Mouse (Mus musculus) limb, embryonic 11.5 days (tissue): ENCODE data around the gene Trpv4. TPM values are rescaled to one million over a fixed set of nuclear protein-coding genes. Genes with fewer than 3 reads are reported as not detected.

Experiments used
- ATAC-seq: fragments of 200-750 bp; cut with Nextera tagmentation; 2 replicates; pipeline ENCODE4 v1.8.0; 2017; ENCODE audit warnings: low read depth; ENCODE audit not compliant: insufficient number of reproducible peaks, low FRiP score, low TSS enrichment
- DNase-seq: peaks from one replicate; pipeline ENCODE4 v3.0.0-alpha.2; 2015; ENCODE audit warnings: low spot score
- H3K27ac ChIP-seq: fragments of 300-500 bp; sonication (generic); replicated peaks from 2 replicates; pipeline ENCODE4 v1.5.1; 2014; ENCODE audit warnings: low read depth, mild to moderate bottlenecking, low read length
- H3K27me3 ChIP-seq: fragments of 300-500 bp; sonication (generic); 2 replicates; pipeline ENCODE4 v1.6.1; 2014; ENCODE audit warnings: mild to moderate bottlenecking, low read length, mixed read lengths; ENCODE audit not compliant: control insufficient read depth, insufficient read depth
- H3K36me3 ChIP-seq: fragments of 300-500 bp; sonication (generic); 2 replicates; pipeline ENCODE4 v1.6.1; 2014; ENCODE audit warnings: mild to moderate bottlenecking, low read length, moderate library complexity, mixed read lengths; ENCODE audit not compliant: control insufficient read depth, insufficient read depth
- H3K4me1 ChIP-seq: fragments of 300-500 bp; sonication (generic); 2 replicates; pipeline ENCODE4 v1.6.1; 2014; ENCODE audit warnings: low read length, mixed read lengths; ENCODE audit not compliant: control insufficient read depth, insufficient read depth
- H3K4me2 ChIP-seq: fragments of 300-500 bp; sonication (generic); 2 replicates; pipeline ENCODE4 v1.6.1; 2014; ENCODE audit warnings: low read depth, mild to moderate bottlenecking, moderate library complexity; ENCODE audit not compliant: severe bottlenecking
- H3K4me3 ChIP-seq: fragments of 300-500 bp; sonication (generic); 2 replicates; pipeline ENCODE4 v1.5.1; 2014; ENCODE audit warnings: low read depth, low read length
- H3K9ac ChIP-seq: fragments of 300-500 bp; sonication (generic); 2 replicates; pipeline ENCODE4 v1.6.1; 2014; ENCODE audit warnings: mild to moderate bottlenecking, low read length
- H3K9me3 ChIP-seq: fragments of 300-500 bp; sonication (generic); 2 replicates; pipeline ENCODE4 v1.6.1; 2016; ENCODE audit warnings: low read length; ENCODE audit not compliant: control insufficient read depth
- WGBS: fragments of 180-500 bp; shearing (Covaris S2); extraction: QIAGEN DNeasy Blood & Tissue Kit; methylation state at CpG from one replicate; pipeline ENCODE4 v1.1.7; 2014; 5-methylcytosine and 5-hydroxymethylcytosine counted together
- polyA plus RNA-seq: library from polyadenylated mRNA; unstranded; fragments of >200 nt; fragmentation: Nextera tagmentation; extraction: Ambion mirVana; gene quantifications from 2 replicates; pipeline ENCODE4 v1.2.1, GENCODE M21; 2014

Trpv4 gene
- polyA plus RNA-seq, 1 experiment from 2014 or later = 0.53 TPM

- no peak overlapping the region for H3K27ac ChIP-seq
- no peak for ATAC-seq
- H3K4me2 ChIP-seq = no peak overlapping the region
- no peak overlapping the region for H3K4me3 ChIP-seq
- 70% methylated on average over 20 of the region's 20 CpGs for WGBS
- no peak overlapping the region for H3K9ac ChIP-seq
- no peaks in the 10 kb centered on the region for H3K9me3 ChIP-seq
- peaks cover 7% of the 10 kb centered on the region for H3K4me1 ChIP-seq
- H3K36me3 ChIP-seq = no peaks in the 10 kb centered on the region
- H3K27me3 ChIP-seq = no peaks in the 10 kb centered on the region
- DNase-seq = no peak
Measured at GRCm38 (mm10) chr5:114578361-114578760, 79.9 kb downstream of the Trpv4 start.

DNA sequence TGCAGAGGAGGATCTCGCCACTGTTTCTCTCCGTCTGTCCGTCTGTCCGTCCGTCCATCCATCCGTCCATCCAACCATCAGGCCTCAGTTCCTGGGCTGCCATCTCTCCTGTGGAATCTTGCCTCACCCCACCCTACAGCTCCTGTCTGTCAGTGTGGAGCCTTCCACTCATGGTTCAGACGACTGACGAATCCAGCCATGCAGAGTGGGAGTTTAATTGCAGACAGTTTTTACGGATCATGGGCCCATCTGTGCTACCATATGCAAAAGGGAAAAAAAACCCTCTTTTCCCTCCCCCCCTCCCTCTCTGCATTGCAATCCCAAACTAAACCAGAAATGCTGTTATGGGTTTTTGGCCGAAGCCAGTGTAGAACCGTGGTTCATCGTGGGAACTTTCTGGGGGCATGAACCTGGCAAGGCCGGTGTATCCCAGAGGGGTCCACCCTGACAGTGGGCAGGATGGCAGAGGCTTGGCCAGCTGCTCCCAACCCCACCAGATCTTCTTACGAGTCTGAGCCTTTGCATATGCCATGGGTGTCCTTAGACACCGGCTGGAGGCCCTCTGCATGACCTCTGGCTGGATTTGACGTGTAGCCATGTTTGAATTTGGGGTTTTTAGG lies 82.1 kb downstream of the Trpv4 start:
- no peak overlapping the region for H3K9ac ChIP-seq
- peaks cover 14% of the 10 kb centered on the region for H3K4me1 ChIP-seq
- H3K36me3 ChIP-seq = no peaks in the 10 kb centered on the region
- no peak overlapping the region for H3K4me3 ChIP-seq
- no peak for DNase-seq
- no peak for ATAC-seq
- H3K27ac ChIP-seq = no peak overlapping the region
- WGBS = 89% methylated on average over 16 of the region's 16 CpGs
- no peaks in the 10 kb centered on the region for H3K9me3 ChIP-seq
- H3K4me2 ChIP-seq = no peak overlapping the region
- H3K27me3 ChIP-seq = peaks cover 16% of the 10 kb centered on the region

GRCm38 (mm10) chr5:114575530-114575929 lies 82.7 kb downstream of the Trpv4 start:
- ATAC-seq (no peak), DNase-seq (no peak)
- H3K9me3 ChIP-seq = no peaks in the 10 kb centered on the region
- H3K27me3 ChIP-seq = peaks cover 21% of the 10 kb centered on the region
- 70% methylated on average over 7 of the region's 7 CpGs for WGBS
- no peak overlapping the region for H3K4me3 ChIP-seq
- no peaks in the 10 kb centered on the region for H3K36me3 ChIP-seq
- no peak overlapping the region for H3K4me2 ChIP-seq
- H3K9ac ChIP-seq = no peak overlapping the region
- no peak overlapping the region for H3K27ac ChIP-seq
- H3K4me1 ChIP-seq = peaks cover 17% of the 10 kb centered on the region

GRCm38 (mm10) chr5:114575010-114575409 lies 83.2 kb downstream of the Trpv4 start:
- peaks cover 17% of the 10 kb centered on the region for H3K4me1 ChIP-seq
- H3K9ac ChIP-seq = no peak overlapping the region
- no peak for ATAC-seq
- no peak overlapping the region for H3K4me2 ChIP-seq
- WGBS = 23% methylated on average over 11 of the region's 11 CpGs
- no peaks in the 10 kb centered on the region for H3K9me3 ChIP-seq
- H3K27me3 ChIP-seq = peaks cover 24% of the 10 kb centered on the region
- no peak overlapping the region for H3K27ac ChIP-seq
- no peak for DNase-seq
- H3K36me3 ChIP-seq = no peaks in the 10 kb centered on the region
- H3K4me3 ChIP-seq = no peak overlapping the region

- H3K27ac ChIP-seq = no peak overlapping the region
- no peak overlapping the region for H3K9ac ChIP-seq
- WGBS = 68% methylated on average over 12 of the region's 12 CpGs
- H3K4me2 ChIP-seq = no peak overlapping the region
- DNase-seq = no peak
- no peaks in the 10 kb centered on the region for H3K9me3 ChIP-seq
- H3K4me1 ChIP-seq = peaks cover 24% of the 10 kb centered on the region
- no peak for ATAC-seq
- no peak overlapping the region for H3K4me3 ChIP-seq
- peaks cover 29% of the 10 kb centered on the region for H3K27me3 ChIP-seq
- no peaks in the 10 kb centered on the region for H3K36me3 ChIP-seq
Measured at GRCm38 (mm10) chr5:114573920-114574628, 84.1 kb downstream of the Trpv4 start.

DNA sequence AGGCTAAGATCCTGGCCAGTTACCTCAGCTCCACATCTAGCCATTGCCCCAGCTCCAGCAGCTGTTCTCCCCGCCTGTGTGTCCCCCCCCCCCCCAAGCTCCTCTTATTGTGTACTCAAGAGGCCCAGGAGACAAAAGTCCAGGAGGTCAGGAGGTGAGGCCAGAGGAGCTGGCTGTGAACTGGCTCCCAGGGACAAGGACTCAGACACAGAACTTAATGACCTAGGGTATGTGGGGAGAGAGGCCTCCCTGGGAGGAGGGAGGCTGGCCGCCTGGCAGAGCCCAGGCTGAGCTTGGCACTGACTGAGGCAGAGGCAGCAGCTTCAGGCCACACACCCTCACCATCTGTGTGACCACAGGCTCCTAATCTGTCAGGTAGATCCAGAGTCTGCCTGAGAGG lies 85.2 kb downstream of the Trpv4 start:
- 37% methylated on average over 2 of the region's 2 CpGs for WGBS
- no peak overlapping the region for H3K4me2 ChIP-seq
- H3K27me3 ChIP-seq = peaks cover 32% of the 10 kb centered on the region
- no peaks in the 10 kb centered on the region for H3K9me3 ChIP-seq
- no peak overlapping the region for H3K27ac ChIP-seq
- no peak for ATAC-seq
- peaks cover 34% of the 10 kb centered on the region for H3K4me1 ChIP-seq
- no peak overlapping the region for H3K4me3 ChIP-seq
- no peaks in the 10 kb centered on the region for H3K36me3 ChIP-seq
- DNase-seq = no peak
- H3K9ac ChIP-seq = no peak overlapping the region

Other genes with a start within 250 kb of the Trpv4 start
- 29.8 and 30.6 TPM in 2 replicates for gene Mmab, start 214.4 kb downstream of the Trpv4 start, polyA plus RNA-seq
- 47.6 and 49.2 TPM in 2 replicates for gene Mvk, start 214.2 kb downstream of the Trpv4 start, polyA plus RNA-seq
- gene Fam222a, start 90.4 kb downstream of the Trpv4 start, polyA plus RNA-seq = 2.4 and 2.5 TPM in 2 replicates
- 69.0 and 73.9 TPM in 2 replicates for gene Gltp, start 32.6 kb upstream of the Trpv4 start, polyA plus RNA-seq
- 14.5 and 16.1 TPM in 2 replicates for gene Tchp, start 49.3 kb upstream of the Trpv4 start, polyA plus RNA-seq
- 49.4 and 54.2 TPM in 2 replicates for gene Ankrd13a, start 116.3 kb upstream of the Trpv4 start, polyA plus RNA-seq
- gene Git2, start 117.1 kb upstream of the Trpv4 start, polyA plus RNA-seq = 35.2 and 39.1 TPM in 2 replicates
- 91.5 and 93.4 TPM in 2 replicates for gene 1500011B03Rik, start 165.0 kb upstream of the Trpv4 start, polyA plus RNA-seq
- gene 4930519G04Rik, start 195.2 kb upstream of the Trpv4 start, polyA plus RNA-seq = not detected in 2 replicates
- 0.07 TPM in 1 of 2 replicates, not detected in the other for gene Gm9936, start 200.3 kb upstream of the Trpv4 start, polyA plus RNA-seq
- 1.6 and 1.8 TPM in 2 replicates for gene Oasl2, start 238.5 kb upstream of the Trpv4 start, polyA plus RNA-seq